Mouse (Mus musculus): ENCODE data around the gene Ocel1. TPM values are rescaled to one million over a fixed set of nuclear protein-coding genes. Genes with fewer than 3 reads are reported as not detected.

Gene Ocel1
- polyA plus RNA-seq, 1 experiment: 13.6 TPM

- Histone ChIP-seq H3K4me1 (ENCODE audit: control insufficient read depth, insufficient read depth, low read length) (0 out of 2 replicates have a peak, but pooled peaks cover 1% of the 10 kb centered on the region), H3K4me3 (ENCODE audit: insufficient read depth, low read length) (no peak overlapping the region), H3K27ac (ENCODE audit: insufficient read depth, low read length) (no peak overlapping the region)
- TF ChIP-seq CTCF (IDR thresholded peaks at IDR 0.05; ENCODE audit: extremely low read depth, insufficient read depth, low read length) (no peak), POLR2A (IDR thresholded peaks at IDR 0.05; ENCODE audit: extremely low read depth, insufficient read depth, low read length) (no peak)
These were observed 36.3 kb downstream of the Ocel1 start for GRCm38 (mm10) chr8:71407441-71407840.

- no peak for TF ChIP-seq POLR2A (IDR thresholded peaks at IDR 0.05; ENCODE audit: extremely low read depth, insufficient read depth, low read length)
- no peak for TF ChIP-seq CTCF (IDR thresholded peaks at IDR 0.05; ENCODE audit: extremely low read depth, insufficient read depth, low read length)
- H3K4me3 ChIP-seq (ENCODE audit: insufficient read depth, low read length): no peak overlapping the region
- 0 out of 2 replicates have a peak, but pooled peaks cover 1% of the 10 kb centered on the region for H3K4me1 ChIP-seq (ENCODE audit: control insufficient read depth, insufficient read depth, low read length)
- no peak overlapping the region for H3K27ac ChIP-seq (ENCODE audit: insufficient read depth, low read length)
These were observed 37.1 kb downstream of the Ocel1 start for GRCm38 (mm10) chr8:71408231-71408630.

- no peaks in the 10 kb centered on the region for H3K4me1 ChIP-seq (ENCODE audit: control insufficient read depth, insufficient read depth, low read length)
- TF ChIP-seq POLR2A (IDR thresholded peaks at IDR 0.05; ENCODE audit: extremely low read depth, insufficient read depth, low read length) (no peak), CTCF (IDR thresholded peaks at IDR 0.05; ENCODE audit: extremely low read depth, insufficient read depth, low read length) (no peak)
These were observed 40.6 kb downstream of the Ocel1 start for GRCm38 (mm10) chr8:71411535-71412273.

GRCm38 (mm10) chr8:71422121-71422520 is 51.0 kb downstream of the Ocel1 start:
- H3K4me3 ChIP-seq (ENCODE audit: insufficient read depth, low read length): no peak overlapping the region
- TF ChIP-seq CTCF (IDR thresholded peaks at IDR 0.05; ENCODE audit: extremely low read depth, insufficient read depth, low read length) (no peak), POLR2A (IDR thresholded peaks at IDR 0.05; ENCODE audit: extremely low read depth, insufficient read depth, low read length) (no peak)
- no peaks in the 10 kb centered on the region for H3K4me1 ChIP-seq (ENCODE audit: control insufficient read depth, insufficient read depth, low read length)
- H3K27ac ChIP-seq (ENCODE audit: insufficient read depth, low read length): no peak overlapping the region

More at GRCm38 (mm10) chr8:71411535-71412273, 40.6 kb downstream of the Ocel1 start:
- no peak overlapping the region for H3K4me3 ChIP-seq (ENCODE audit: insufficient read depth, low read length)
- no peak overlapping the region for H3K27ac ChIP-seq (ENCODE audit: insufficient read depth, low read length)

Other genes starting within 250 kb of the Ocel1 start
- 28.5 and 29.8 TPM in 2 replicates for gene Myo9b, start 98.6 kb upstream of the Ocel1 start, polyA plus RNA-seq (2012; rRNA removed)
- 10.2 and 10.3 TPM in 2 replicates for gene Haus8, start 98.4 kb upstream of the Ocel1 start, polyA plus RNA-seq (2012; rRNA removed)
- 181 and 187 TPM in 2 replicates for gene Use1, start 4.5 kb upstream of the Ocel1 start, polyA plus RNA-seq (2012; rRNA removed)
- gene Nr2f6, start 10.7 kb downstream of the Ocel1 start, polyA plus RNA-seq (2012; rRNA removed): 38.9 and 40.8 TPM in 2 replicates
- gene Ushbp1, start 24.5 kb downstream of the Ocel1 start, polyA plus RNA-seq (2012; rRNA removed): 9.0 and 10.9 TPM in 2 replicates
- 132 and 137 TPM in 2 replicates for gene Babam1, start 25.6 kb downstream of the Ocel1 start, polyA plus RNA-seq (2012; rRNA removed)
- gene Ankle1, start 34.7 kb downstream of the Ocel1 start, polyA plus RNA-seq (2012; rRNA removed): 0.45 and 0.96 TPM in 2 replicates
- gene Abhd8, start 92.4 kb downstream of the Ocel1 start, polyA plus RNA-seq (2012; rRNA removed): 475 and 506 TPM in 2 replicates
- 47.8 and 50.0 TPM in 2 replicates for gene Mrpl34, start 93.7 kb downstream of the Ocel1 start, polyA plus RNA-seq (2012; rRNA removed)
- gene Dda1, start 97.9 kb downstream of the Ocel1 start, polyA plus RNA-seq (2012; rRNA removed): 115 and 126 TPM in 2 replicates
- 69.2 and 75.1 TPM in 2 replicates for gene Ano8, start 114.7 kb downstream of the Ocel1 start, polyA plus RNA-seq (2012; rRNA removed)
- 35.0 and 37.4 TPM in 2 replicates for gene Gtpbp3, start 116.8 kb downstream of the Ocel1 start, polyA plus RNA-seq (2012; rRNA removed)
- gene Plvap, start 140.5 kb downstream of the Ocel1 start, polyA plus RNA-seq (2012; rRNA removed): 11.0 and 11.9 TPM in 2 replicates
- not detected in 2 replicates for gene Ccdc194, start 154.4 kb downstream of the Ocel1 start, polyA plus RNA-seq (2012; rRNA removed)
- gene Bst2, start 166.2 kb downstream of the Ocel1 start, polyA plus RNA-seq (2012; rRNA removed): 20.0 and 20.5 TPM in 2 replicates
- gene Mvb12a, start 171.6 kb downstream of the Ocel1 start, polyA plus RNA-seq (2012; rRNA removed): 95.4 and 100 TPM in 2 replicates
- gene Tmem221, start 187.6 kb downstream of the Ocel1 start, polyA plus RNA-seq (2012; rRNA removed): 0.19 and 0.30 TPM in 2 replicates
- 0.04 and 0.08 TPM in 2 replicates for gene Nxnl1, start 195.3 kb downstream of the Ocel1 start, polyA plus RNA-seq (2012; rRNA removed)
- gene Slc27a1, start 197.6 kb downstream of the Ocel1 start, polyA plus RNA-seq (2012; rRNA removed): 146 and 167 TPM in 2 replicates
- gene Pgls, start 220.9 kb downstream of the Ocel1 start, polyA plus RNA-seq (2012; rRNA removed): 34.3 and 35.4 TPM in 2 replicates
- gene Fam129c, start 226.3 kb downstream of the Ocel1 start, polyA plus RNA-seq (2012; rRNA removed): 2.8 and 3.4 TPM in 2 replicates
- gene Colgalt1, start 239.7 kb downstream of the Ocel1 start, polyA plus RNA-seq (2012; rRNA removed): 100 and 104 TPM in 2 replicates

All from cortical plate, adult 2 months (tissue).